Mouse (Mus musculus): ENCODE measurements at regions not wholly inside any gene's neighbourhood (a gene's known extent, or its start where the extent isn't known, plus 50 kb on each side); places are given as distances from the start of the nearest gene placed in this dataset.

- no peak for DNase-seq (ENCODE audit: low spot score in 2 of 2)
Measured at GRCm38 (mm10) chr5:58705561-58705960, 987.8 kb downstream of the Pcdh7 start.

- DNase-seq (ENCODE audit: low spot score in 2 of 2): no peak
Measured at GRCm38 (mm10) chr5:58712381-58712780, 994.6 kb downstream of the Pcdh7 start.

GRCm38 (mm10) chr5:58733366-58733765, 1015.6 kb downstream of the Pcdh7 start:
- DNase-seq (ENCODE audit: low spot score in 2 of 2): no peak

DNA sequence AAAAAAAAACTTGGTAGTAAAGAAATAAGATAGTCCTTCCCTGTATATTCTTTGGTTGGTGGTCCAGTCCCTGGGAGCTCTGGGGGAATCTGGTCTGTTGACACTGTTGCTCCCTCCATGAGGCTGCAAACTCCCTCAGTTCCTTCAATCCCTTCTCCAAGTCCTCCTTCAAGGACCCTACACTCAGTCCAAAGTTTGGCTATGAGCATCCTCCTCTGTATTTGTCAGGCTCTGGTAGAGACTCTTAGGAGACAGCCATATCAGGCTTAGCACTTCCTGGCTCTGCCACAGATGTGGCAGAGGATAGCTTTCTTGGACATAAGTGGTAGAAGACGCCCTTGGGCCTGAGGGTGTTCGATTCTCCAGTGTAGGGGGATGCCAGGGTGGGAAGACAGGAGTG, 1016.2 kb downstream of the Pcdh7 start:
- no peak for DNase-seq (ENCODE audit: low spot score in 2 of 2)

DNA sequence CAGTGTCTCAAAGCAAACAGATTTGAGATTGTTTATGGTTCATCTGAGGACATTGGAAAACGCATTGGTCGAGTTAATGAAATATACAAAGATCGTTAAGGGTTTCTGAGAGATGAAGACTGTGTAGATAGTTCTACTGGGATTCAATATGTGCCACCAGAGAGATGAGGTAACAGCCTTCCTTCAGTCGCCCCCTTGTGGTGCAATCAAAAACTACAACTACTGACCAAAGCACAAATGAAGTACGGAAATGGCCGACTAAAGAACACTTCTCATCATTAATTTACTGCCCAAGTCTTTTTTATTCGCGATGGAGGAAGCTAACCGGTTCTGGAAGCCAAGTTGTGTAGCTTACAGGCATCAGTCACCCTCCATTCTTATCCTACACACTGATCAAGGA, 1018.8 kb downstream of the Pcdh7 start:
- DNase-seq (ENCODE audit: low spot score in 2 of 2): peak; percentile 51 to 84

DNA sequence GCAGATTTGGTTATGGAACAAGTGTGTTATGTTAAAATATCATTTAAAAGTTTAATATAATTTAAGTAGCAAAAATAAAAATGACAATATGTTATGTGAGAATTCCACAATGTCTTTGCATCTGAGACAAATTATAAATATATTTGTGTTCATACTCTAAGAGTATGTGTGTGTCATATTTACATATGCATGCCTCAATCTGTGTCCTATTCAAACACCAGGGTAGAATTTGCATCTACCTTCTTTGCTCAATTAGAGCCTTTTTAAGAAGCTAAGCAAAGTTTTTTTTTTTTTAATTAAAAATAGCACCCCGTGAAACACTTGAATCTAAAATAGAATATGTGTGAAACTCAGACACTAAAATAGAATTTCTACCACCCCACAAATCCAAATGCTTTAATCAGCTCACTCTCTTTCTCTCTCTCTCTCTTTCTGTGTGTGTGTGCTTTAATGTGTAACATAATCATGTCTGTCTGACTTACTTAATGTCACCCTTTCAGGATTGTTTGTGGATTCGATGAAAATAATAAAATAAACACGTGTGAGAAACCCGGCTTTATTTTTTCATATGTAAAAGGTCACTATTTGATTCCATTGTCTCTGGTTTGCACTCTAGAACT, 1019.6 kb downstream of the Pcdh7 start:
- no peak for DNase-seq (ENCODE audit: low spot score in 2 of 2)

DNA sequence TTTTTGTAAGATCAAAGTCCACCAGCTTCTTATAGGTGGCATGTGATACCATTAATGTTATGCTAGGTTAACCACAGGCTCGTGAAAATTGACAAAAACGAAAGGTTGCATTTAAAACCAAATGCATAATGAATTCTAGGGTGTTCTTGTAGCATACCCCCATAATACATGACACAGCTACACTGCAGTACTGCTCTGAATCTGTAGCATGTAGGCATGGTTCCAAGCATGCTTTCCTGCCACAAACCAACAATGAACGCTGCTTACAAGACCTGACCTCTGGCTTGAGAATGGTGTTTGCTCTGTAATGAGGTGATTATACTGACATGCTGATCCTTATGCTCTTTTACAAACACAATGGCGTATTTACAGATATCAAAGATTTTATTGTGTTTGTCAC, 1020.3 kb downstream of the Pcdh7 start:
- DNase-seq (ENCODE audit: low spot score in 2 of 2): no peak

GRCm38 (mm10) chr5:58740759-58741158, 1023.0 kb downstream of the Pcdh7 start:
- no peak for DNase-seq (ENCODE audit: low spot score in 2 of 2)

GRCm38 (mm10) chr5:58747684-58748083, 1029.9 kb downstream of the Pcdh7 start:
- DNase-seq (ENCODE audit: low spot score in 2 of 2): no peak

- DNase-seq (ENCODE audit: low spot score in 2 of 2): no peak
Measured at GRCm38 (mm10) chr5:58751777-58752176, 1034.0 kb downstream of the Pcdh7 start.
